Mouse (Mus musculus) embryonic fibroblast, embryonic 13.5 days (primary cell): ENCODE measurements around the gene Susd3. TPM values are rescaled to one million over a fixed set of nuclear protein-coding genes. Genes with fewer than 3 reads are reported as not detected.

ENCODE experiments used
- H3K27ac ChIP-seq: 2 replicates; pipeline ENCODE4 v1.5.1; 2012; ENCODE audit warnings: low read length, control low read depth, inconsistent platforms; ENCODE audit not compliant: insufficient read depth
- H3K4me1 ChIP-seq: 2 replicates; pipeline ENCODE4 v1.6.1; 2011; ENCODE audit warnings: low read length; ENCODE audit not compliant: control insufficient read depth, insufficient read depth
- H3K4me3 ChIP-seq: 2 replicates; pipeline ENCODE4 v1.5.1; 2011; ENCODE audit warnings: mild to moderate bottlenecking, control low read depth, low read length; ENCODE audit not compliant: insufficient read depth
- CTCF ChIP-seq: IDR thresholded peaks from 2 replicates; pipeline ENCODE4 v1.5.1; 2011; ENCODE audit warnings: mild to moderate bottlenecking, control low read depth, low read length, moderate library complexity, borderline replicate concordance; ENCODE audit not compliant: insufficient read depth
- POLR2A ChIP-seq: IDR thresholded peaks from 2 replicates; pipeline ENCODE4 v1.6.1; 2011; ENCODE audit warnings: low read depth, mild to moderate bottlenecking, control low read depth, low read length, moderate library complexity
- polyA plus RNA-seq: library from polyadenylated mRNA; stranded (reverse); fragments of >200 nt; gene quantifications from 2 replicates; pipeline ENCODE4 v1.2.4, GENCODE M21; 2011; ENCODE audit warnings: low read depth; ENCODE audit not compliant: missing spikeins, insufficient read length

Susd3 gene
- polyA plus RNA-seq, 1 experiment, result 0.37 TPM

GRCm38 (mm10) chr13:49246626-49247025 lies 1.9 kb downstream of the Susd3 start:
- H3K27ac ChIP-seq, result no peak overlapping the region
- TF ChIP-seq CTCF (no peak), POLR2A (no peak)
- no peak overlapping the region for H3K4me3 ChIP-seq
- no peaks in the 10 kb centered on the region for H3K4me1 ChIP-seq

- H3K27ac ChIP-seq, result no peak overlapping the region
- TF ChIP-seq CTCF (no peak), POLR2A (no peak)
Measured at GRCm38 (mm10) chr13:49246011-49246410, 2.5 kb downstream of the Susd3 start.

GRCm38 (mm10) chr13:49245251-49245650 lies 3.3 kb downstream of the Susd3 start:
- no peak overlapping the region for H3K4me3 ChIP-seq
- no peaks in the 10 kb centered on the region for H3K4me1 ChIP-seq
- TF ChIP-seq CTCF, result no peak
- H3K27ac ChIP-seq, result no peak overlapping the region

More at GRCm38 (mm10) chr13:49246011-49246410, 2.5 kb downstream of the Susd3 start:
- H3K4me3 ChIP-seq, result no peak overlapping the region
- H3K4me1 ChIP-seq, result no peaks in the 10 kb centered on the region

- no peak overlapping the region for H3K4me3 ChIP-seq
- H3K4me1 ChIP-seq, result no peaks in the 10 kb centered on the region
- no peak for TF ChIP-seq CTCF
- TF ChIP-seq POLR2A, result no peak
- no peak overlapping the region for H3K27ac ChIP-seq
Measured at GRCm38 (mm10) chr13:49243492-49243891, 5.0 kb downstream of the Susd3 start.

- H3K4me1 ChIP-seq, result no peaks in the 10 kb centered on the region
- no peak overlapping the region for H3K4me3 ChIP-seq
- no peak overlapping the region for H3K27ac ChIP-seq
- TF ChIP-seq CTCF (no peak), POLR2A (no peak)
Measured at GRCm38 (mm10) chr13:49242321-49243065, 6.0 kb downstream of the Susd3 start.

GRCm38 (mm10) chr13:49238737-49239136 lies 9.8 kb downstream of the Susd3 start:
- Histone ChIP-seq H3K4me3 (no peak overlapping the region), H3K4me1 (no peaks in the 10 kb centered on the region), H3K27ac (no peak overlapping the region)
- TF ChIP-seq CTCF (no peak), POLR2A (no peak)

GRCm38 (mm10) chr13:49237617-49238016 lies 10.9 kb downstream of the Susd3 start:
- no peak overlapping the region for H3K4me3 ChIP-seq
- no peak overlapping the region for H3K27ac ChIP-seq
- TF ChIP-seq POLR2A (no peak), CTCF (no peak)
- no peaks in the 10 kb centered on the region for H3K4me1 ChIP-seq

- Histone ChIP-seq H3K4me3 (no peak overlapping the region), H3K4me1 (no peaks in the 10 kb centered on the region), H3K27ac (no peak overlapping the region)
- TF ChIP-seq CTCF (no peak), POLR2A (no peak)
Measured at GRCm38 (mm10) chr13:49234711-49235110, 13.8 kb downstream of the Susd3 start.

- no peaks in the 10 kb centered on the region for H3K4me1 ChIP-seq
- TF ChIP-seq CTCF (no peak), POLR2A (no peak)
- H3K4me3 ChIP-seq, result no peak overlapping the region
- no peak overlapping the region for H3K27ac ChIP-seq
Measured at GRCm38 (mm10) chr13:49233792-49234572, 14.5 kb downstream of the Susd3 start.

- H3K4me3 ChIP-seq, result no peak overlapping the region
- H3K27ac ChIP-seq, result no peak overlapping the region
- no peak for TF ChIP-seq POLR2A
- TF ChIP-seq CTCF, result no peak
- no peaks in the 10 kb centered on the region for H3K4me1 ChIP-seq
Measured at GRCm38 (mm10) chr13:49225633-49226032, 22.9 kb downstream of the Susd3 start.
